Mouse (Mus musculus) forebrain, embryonic 10.5 days (tissue): ENCODE measurements around the gene Kcne2. TPM values are rescaled to one million over a fixed set of nuclear protein-coding genes. Genes with fewer than 3 reads are reported as not detected.

ENCODE experiments used
- polyA plus RNA-seq: library from polyadenylated mRNA; unstranded; fragments of >200 nt; fragmentation: Nextera tagmentation; extraction: Ambion mirVana; gene quantifications from 2 replicates; pipeline ENCODE4 v1.2.1, GENCODE M21; 2016

The Kcne2 gene
- polyA plus RNA-seq, 1 experiment from 2014 or later, result 0.16 TPM

Other genes with a start within 250 kb of the Kcne2 start
- 134 and 135 TPM in 2 replicates for gene Mrps6, start 234.1 kb upstream of the Kcne2 start, polyA plus RNA-seq
- 0.12 and 0.15 TPM in 2 replicates for gene Gm49711, start 234.1 kb upstream of the Kcne2 start, polyA plus RNA-seq
- 10.8 and 12.0 TPM in 2 replicates for gene Slc5a3, start 234.1 kb upstream of the Kcne2 start, polyA plus RNA-seq
- gene Smim11, start 8.9 kb downstream of the Kcne2 start, polyA plus RNA-seq, result 120 and 125 TPM in 2 replicates
- gene Fam243, start 29.1 kb downstream of the Kcne2 start, polyA plus RNA-seq, result not detected in 2 replicates
- 0.12 and 0.41 TPM in 2 replicates for gene Kcne1, start 67.1 kb downstream of the Kcne2 start, polyA plus RNA-seq
- gene Rcan1, start 178.5 kb downstream of the Kcne2 start, polyA plus RNA-seq, result 34.4 and 34.7 TPM in 2 replicates
- 4.8 and 5.2 TPM in 2 replicates for gene Clic6, start 193.3 kb downstream of the Kcne2 start, polyA plus RNA-seq